In genomic region chr9:59691635-59692094, GRCm38 (mm10) we compare ENCODE assay signal across 8 mouse cellular contexts. TPM values are rescaled to one million over a fixed set of nuclear protein-coding genes. Genes with fewer than 3 reads are reported as not detected.
DNase-seq lines count a peak whose midpoint lies in the region; ATAC-seq and TF ChIP-seq lines count a peak whose summit lies in the region.

No protein-coding gene starts in this region.

- H3K4me2 ChIP-seq in heart, embryonic 11.5 days: peak overlapping the region; percentile 79
- peak overlapping the region; percentile 63 for H3K4me2 ChIP-seq in kidney, embryonic 16.5 days (replicated peaks; ENCODE audit: low read depth, low read length)
- H3K4me2 ChIP-seq in limb, embryonic 13.5 days (replicated peaks): peak overlapping the region; percentile 63
- H3K4me2 ChIP-seq in midbrain, postnatal 0 days (ENCODE audit: low read depth, low read length, poor library complexity, severe bottlenecking): peak overlapping the region; percentile 56

- no peaks in the 10 kb centered on the region for H3K9me3 ChIP-seq in heart, embryonic 11.5 days (replicated peaks; ENCODE audit: control insufficient read depth, low read length)
- no peaks in the 10 kb centered on the region for H3K9me3 ChIP-seq in kidney, embryonic 16.5 days (ENCODE audit: low read length)
- no peaks in the 10 kb centered on the region for H3K9me3 ChIP-seq in limb, embryonic 13.5 days
- no peaks in the 10 kb centered on the region for H3K9me3 ChIP-seq in midbrain, postnatal 0 days (ENCODE audit: low read length)

- peak; percentile 86 for DNase-seq in adrenal gland, postnatal 25 days
- peak; percentile 86 for DNase-seq in midbrain, postnatal 0 days (ENCODE audit: low spot score)
- peak; percentile 87 for DNase-seq in testis, postnatal 10 days (ENCODE audit: low spot score)

- H3K36me3 ChIP-seq in heart, embryonic 11.5 days (ENCODE audit: control insufficient read depth, insufficient read depth, low read length): no peaks in the 10 kb centered on the region
- H3K36me3 ChIP-seq in kidney, embryonic 16.5 days (ENCODE audit: insufficient read depth, low read length): no peaks in the 10 kb centered on the region
- no peaks in the 10 kb centered on the region for H3K36me3 ChIP-seq in limb, embryonic 13.5 days
- no peaks in the 10 kb centered on the region for H3K36me3 ChIP-seq in midbrain, postnatal 0 days (ENCODE audit: insufficient read depth, low read length)

- no peak; the same call in 1 of the 2 replicates for ATAC-seq in heart, embryonic 11.5 days (replicated peaks; ENCODE audit: insufficient number of reproducible peaks, low FRiP score, low TSS enrichment)
- peak; percentile 69 for ATAC-seq in kidney, embryonic 16.5 days (ENCODE audit: low FRiP score, low TSS enrichment)
- peak; percentile 79 for ATAC-seq in limb, embryonic 13.5 days (ENCODE audit: low FRiP score, low read depth)
- ATAC-seq in midbrain, postnatal 0 days (ENCODE audit: low FRiP score): peak; percentile 85
- no peak for ATAC-seq in CD4-positive, CD25-positive, alpha-beta regulatory T cell, adult 4 months

- 2% methylated on average over 23 of the region's 23 CpGs for WGBS in heart, embryonic 11.5 days (ENCODE audit: insufficient replicate concordance)
- 3% methylated on average over 23 of the region's 23 CpGs for WGBS in kidney, embryonic 16.5 days
- 4% methylated on average over 23 of the region's 23 CpGs for WGBS in limb, embryonic 13.5 days
- 5% methylated on average over 23 of the region's 23 CpGs for WGBS in midbrain, postnatal 0 days

- H3K4me3 ChIP-seq in embryonic fibroblast, embryonic 13.5 days (ENCODE audit: insufficient read depth, low read length): peak overlapping the region; percentile 6; the same call in 1 of the 2 replicates
- H3K4me3 ChIP-seq in heart, embryonic 11.5 days (ENCODE audit: low read depth, low read length): peak overlapping the region; percentile 44
- peak overlapping the region; percentile 42 for H3K4me3 ChIP-seq in kidney, embryonic 16.5 days (ENCODE audit: low read length)
- peak overlapping the region; percentile 36 for H3K4me3 ChIP-seq in limb, embryonic 13.5 days
- peak overlapping the region; percentile 31 for H3K4me3 ChIP-seq in midbrain, postnatal 0 days (ENCODE audit: low read depth, low read length)

- TF ChIP-seq CTCF in embryonic fibroblast, embryonic 13.5 days (IDR thresholded peaks at IDR 0.05; ENCODE audit: borderline replicate concordance, insufficient read depth, low read length): no peak
- no peak for TF ChIP-seq CTCF in midbrain, postnatal 0 days (IDR thresholded peaks at IDR 0.05)

- peaks cover 2% of the 10 kb centered on the region; the same call in 1 of the 2 replicates for H3K4me1 ChIP-seq in embryonic fibroblast, embryonic 13.5 days (ENCODE audit: control insufficient read depth, insufficient read depth, low read length)
- peaks cover 16% of the 10 kb centered on the region for H3K4me1 ChIP-seq in heart, embryonic 11.5 days (ENCODE audit: control insufficient read depth, insufficient read depth, low read length)
- H3K4me1 ChIP-seq in kidney, embryonic 16.5 days (ENCODE audit: insufficient read depth, low read length): peaks cover 19% of the 10 kb centered on the region
- H3K4me1 ChIP-seq in limb, embryonic 13.5 days: peaks cover 31% of the 10 kb centered on the region
- H3K4me1 ChIP-seq in midbrain, postnatal 0 days (ENCODE audit: insufficient read depth, low read length): peaks cover 7% of the 10 kb centered on the region

- peak overlapping the region; percentile 38 for H3K27ac ChIP-seq in embryonic fibroblast, embryonic 13.5 days (ENCODE audit: insufficient read depth, low read length)
- H3K27ac ChIP-seq in heart, embryonic 11.5 days (ENCODE audit: low read depth, low read length): no peak overlapping the region
- no peak overlapping the region for H3K27ac ChIP-seq in kidney, embryonic 16.5 days (ENCODE audit: low read length)
- H3K27ac ChIP-seq in limb, embryonic 13.5 days: no peak overlapping the region; the same call in 1 of the 2 replicates
- H3K27ac ChIP-seq in midbrain, postnatal 0 days (ENCODE audit: low read depth, low read length): no peak overlapping the region

- H3K27me3 ChIP-seq in heart, embryonic 11.5 days (ENCODE audit: control insufficient read depth, insufficient read depth, low read length): no peaks in the 10 kb centered on the region
- H3K27me3 ChIP-seq in kidney, embryonic 16.5 days (ENCODE audit: insufficient read depth, low read length): no peaks in the 10 kb centered on the region
- H3K27me3 ChIP-seq in limb, embryonic 13.5 days: no peaks in the 10 kb centered on the region
- no peaks in the 10 kb centered on the region for H3K27me3 ChIP-seq in midbrain, postnatal 0 days (ENCODE audit: insufficient read depth, low read length)

- TF ChIP-seq POLR2A in embryonic fibroblast, embryonic 13.5 days (IDR thresholded peaks at IDR 0.05; ENCODE audit: low read depth, low read length): peak; percentile 39; the same call in 1 of the 2 replicates

- H3K9ac ChIP-seq in heart, embryonic 11.5 days (ENCODE audit: low read depth, low read length): peak overlapping the region; percentile 64; the same call in 1 of the 2 replicates
- H3K9ac ChIP-seq in kidney, embryonic 16.5 days (replicated peaks; ENCODE audit: low read length): peak overlapping the region; percentile 54; the same call in 1 of the 2 replicates
- peak overlapping the region; percentile 55 for H3K9ac ChIP-seq in limb, embryonic 13.5 days
- 0 out of 2 replicates have a peak overlapping the region, but pooled peaks have one; percentile 24 for H3K9ac ChIP-seq in midbrain, postnatal 0 days (replicated peaks; ENCODE audit: low read length, poor library complexity, severe bottlenecking)

RNA-seq across cellular contexts. Expression of gene Gramd2, which starts 11.7 kb away (rescaled TPM):
- total RNA-seq in adrenal gland, postnatal 25 days (2021): 0.12 and 0.24 TPM in 2 replicates
- 0.53 and 0.67 TPM in 2 replicates for polyA plus RNA-seq in embryonic fibroblast, embryonic 13.5 days (2011; ENCODE audit: insufficient read length, low read depth, missing spikeins)
- polyA plus RNA-seq in heart, embryonic 11.5 days (2014; fragmentation: Nextera tagmentation; extraction: Ambion mirVana): 0.14 and 0.31 TPM in 2 replicates
- polyA plus RNA-seq in kidney, embryonic 16.5 days (2015; fragmentation: Nextera tagmentation; extraction: Ambion mirVana): 1.4 and 1.5 TPM in 2 replicates
- 1.0 TPM in 2 replicates for polyA plus RNA-seq in limb, embryonic 13.5 days (2015; fragmentation: Nextera tagmentation; extraction: Ambion mirVana)
- total RNA-seq in midbrain, postnatal 0 days (2014; rRNA removed): 8.9 and 12.1 TPM in 2 replicates
- 4.4 and 5.2 TPM in 2 replicates for polyA plus RNA-seq in midbrain, postnatal 0 days (2015; fragmentation: Nextera tagmentation; extraction: Ambion mirVana)
- not detected for polyA plus RNA-seq in CD4-positive, CD25-positive, alpha-beta regulatory T cell, adult 4 months (2017; shearing (Covaris generic))

RNA-seq across cellular contexts. Expression of gene Pkm, which starts 35.5 kb away (rescaled TPM):
- total RNA-seq in adrenal gland, postnatal 25 days (2021): 706 and 770 TPM in 2 replicates
- 1,030 and 1,261 TPM in 2 replicates for polyA plus RNA-seq in embryonic fibroblast, embryonic 13.5 days (2011; ENCODE audit: insufficient read length, low read depth, missing spikeins)
- polyA plus RNA-seq in heart, embryonic 11.5 days (2014; fragmentation: Nextera tagmentation; extraction: Ambion mirVana): 1,555 and 1,889 TPM in 2 replicates
- polyA plus RNA-seq in kidney, embryonic 16.5 days (2015; fragmentation: Nextera tagmentation; extraction: Ambion mirVana): 1,434 and 1,451 TPM in 2 replicates
- polyA plus RNA-seq in limb, embryonic 13.5 days (2015; fragmentation: Nextera tagmentation; extraction: Ambion mirVana): 1,325 and 1,327 TPM in 2 replicates
- total RNA-seq in midbrain, postnatal 0 days (2014; rRNA removed): 722 and 739 TPM in 2 replicates
- polyA plus RNA-seq in midbrain, postnatal 0 days (2015; fragmentation: Nextera tagmentation; extraction: Ambion mirVana): 780 and 851 TPM in 2 replicates
- polyA plus RNA-seq in CD4-positive, CD25-positive, alpha-beta regulatory T cell, adult 4 months (2017; shearing (Covaris generic)): 1,000 to 10,000 TPM in 1 of 2 experiments, 100 to 1,000 TPM in 1; 810 to 1,266 TPM

RNA-seq across cellular contexts. Expression of gene Senp8, which starts 58.8 kb away (rescaled TPM):
- 11.4 and 12.2 TPM in 2 replicates for total RNA-seq in adrenal gland, postnatal 25 days (2021)
- 11.9 and 12.1 TPM in 2 replicates for polyA plus RNA-seq in embryonic fibroblast, embryonic 13.5 days (2011; ENCODE audit: insufficient read length, low read depth, missing spikeins)
- polyA plus RNA-seq in heart, embryonic 11.5 days (2014; fragmentation: Nextera tagmentation; extraction: Ambion mirVana): 14.9 and 15.1 TPM in 2 replicates
- polyA plus RNA-seq in kidney, embryonic 16.5 days (2015; fragmentation: Nextera tagmentation; extraction: Ambion mirVana): 11.9 and 13.2 TPM in 2 replicates
- 8.8 and 11.1 TPM in 2 replicates for polyA plus RNA-seq in limb, embryonic 13.5 days (2015; fragmentation: Nextera tagmentation; extraction: Ambion mirVana)
- 5.2 and 5.4 TPM in 2 replicates for total RNA-seq in midbrain, postnatal 0 days (2014; rRNA removed)
- 5.1 and 5.2 TPM in 2 replicates for polyA plus RNA-seq in midbrain, postnatal 0 days (2015; fragmentation: Nextera tagmentation; extraction: Ambion mirVana)
- polyA plus RNA-seq in CD4-positive, CD25-positive, alpha-beta regulatory T cell, adult 4 months (2017; shearing (Covaris generic)): 1 to 10 TPM; 6.4 to 7.2 TPM

RNA-seq across cellular contexts. Expression of gene Myo9a, which starts 59.0 kb away (rescaled TPM):
- total RNA-seq in adrenal gland, postnatal 25 days (2021): 14.4 and 15.1 TPM in 2 replicates
- polyA plus RNA-seq in embryonic fibroblast, embryonic 13.5 days (2011; ENCODE audit: insufficient read length, low read depth, missing spikeins): 38.4 and 38.7 TPM in 2 replicates
- polyA plus RNA-seq in heart, embryonic 11.5 days (2014; fragmentation: Nextera tagmentation; extraction: Ambion mirVana): 11.4 and 13.8 TPM in 2 replicates
- polyA plus RNA-seq in kidney, embryonic 16.5 days (2015; fragmentation: Nextera tagmentation; extraction: Ambion mirVana): 17.3 and 18.2 TPM in 2 replicates
- 16.8 and 17.5 TPM in 2 replicates for polyA plus RNA-seq in limb, embryonic 13.5 days (2015; fragmentation: Nextera tagmentation; extraction: Ambion mirVana)
- 38.3 and 68.5 TPM in 2 replicates for total RNA-seq in midbrain, postnatal 0 days (2014; rRNA removed)
- polyA plus RNA-seq in midbrain, postnatal 0 days (2015; fragmentation: Nextera tagmentation; extraction: Ambion mirVana): 13.6 and 16.5 TPM in 2 replicates
- 10 to 100 TPM; 42.0 to 61.6 TPM for polyA plus RNA-seq in CD4-positive, CD25-positive, alpha-beta regulatory T cell, adult 4 months (2017; shearing (Covaris generic))

Comparison
In these comparisons a context has a peak if more than half of its experiments do, and no peak if none do; other contexts are left out.
1. ATAC-seq: peak in kidney, embryonic 16.5 days (single experiment), limb, embryonic 13.5 days (single experiment) and midbrain, postnatal 0 days (single experiment); none in heart, embryonic 11.5 days (single experiment) and CD4-positive, CD25-positive, alpha-beta regulatory T cell, adult 4 months (single experiment).
2. Peak in every context shown above with its lines, with median percentiles within 50 percentile points of each other: DNase-seq, H3K4me3 ChIP-seq, H3K4me2 ChIP-seq and H3K9ac ChIP-seq.